Mouse (Mus musculus): ENCODE measurements at regions not wholly inside any gene's neighbourhood (a gene's known extent, or its start where the extent isn't known, plus 50 kb on each side); places are given as distances from the start of the nearest gene placed in this dataset.

DNA sequence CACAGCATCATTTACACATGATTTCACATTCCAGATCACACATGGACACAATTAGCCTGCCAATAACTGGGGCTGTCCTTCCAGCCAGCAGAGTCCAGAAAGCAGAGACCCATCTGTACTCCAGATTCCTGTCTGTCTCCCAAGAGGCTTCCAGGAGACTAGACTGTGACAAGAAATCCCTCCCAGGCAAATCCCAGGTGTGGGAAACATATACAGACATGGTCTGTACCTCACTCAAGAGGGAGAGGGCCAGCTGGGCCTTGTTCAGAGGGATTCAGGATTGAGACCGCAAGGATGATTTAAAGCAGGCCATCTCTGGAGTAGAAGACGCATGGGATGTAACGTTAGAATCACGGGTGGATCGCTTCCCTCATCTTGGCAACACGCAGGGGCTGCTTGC is 182.7 kb upstream of the Prr30 start:
- DNase-seq (ENCODE audit: low spot score), result no peak
- H3K4me2 ChIP-seq (ENCODE audit: low read depth, severe bottlenecking), result no peak overlapping the region

DNA sequence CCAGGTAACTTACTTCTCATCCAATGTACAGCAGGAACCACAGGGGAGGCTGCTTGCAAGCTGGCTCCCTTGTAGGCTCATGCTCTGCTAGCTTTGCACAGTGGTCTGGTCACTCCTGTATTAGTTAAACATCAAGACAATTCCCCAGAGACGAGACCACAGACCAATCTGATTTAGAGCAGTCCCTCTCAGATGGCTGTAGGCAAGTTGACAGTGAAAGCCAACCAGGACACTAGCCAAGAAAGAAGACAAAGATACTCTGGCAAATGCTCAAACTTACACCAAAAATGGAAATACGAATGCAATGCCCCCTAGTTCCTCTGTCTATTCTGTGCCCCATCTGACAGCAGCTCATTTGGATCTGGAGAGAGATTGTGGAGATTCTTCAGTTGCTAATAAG is 181.8 kb upstream of the Prr30 start:
- no peaks in the 10 kb centered on the region for H3K36me3 ChIP-seq (ENCODE audit: control insufficient read depth, insufficient read depth, low read length)
- no peaks in the 10 kb centered on the region for H3K9me3 ChIP-seq (ENCODE audit: control insufficient read depth, low read length)
- DNase-seq (ENCODE audit: low spot score) (no peak), ATAC-seq (ENCODE audit: insufficient number of reproducible peaks, low FRiP score, low TSS enrichment, low read depth) (no peak)
- H3K27ac ChIP-seq (replicated peaks; ENCODE audit: low read depth, low read length), result no peak overlapping the region
- no peaks in the 10 kb centered on the region for H3K4me1 ChIP-seq (ENCODE audit: control insufficient read depth, insufficient read depth, low read length)
- no peak overlapping the region for H3K4me2 ChIP-seq (ENCODE audit: low read depth, severe bottlenecking)
- WGBS, result 86% methylated on average over 2 of the region's 2 CpGs
- H3K4me3 ChIP-seq (ENCODE audit: low read depth, low read length), result no peak overlapping the region
- no peaks in the 10 kb centered on the region for H3K27me3 ChIP-seq (ENCODE audit: control insufficient read depth, insufficient read depth, low read length)
- no peak overlapping the region for H3K9ac ChIP-seq (ENCODE audit: low read length)

More for the DNA sequence above, 182.7 kb upstream of the Prr30 start:
- WGBS, result 54% methylated on average over 6 of the region's 6 CpGs
- no peak overlapping the region for H3K9ac ChIP-seq (ENCODE audit: low read length)
- H3K4me1 ChIP-seq (ENCODE audit: control insufficient read depth, insufficient read depth, low read length), result no peaks in the 10 kb centered on the region
- no peaks in the 10 kb centered on the region for H3K9me3 ChIP-seq (ENCODE audit: control insufficient read depth, low read length)
- H3K4me3 ChIP-seq (ENCODE audit: low read depth, low read length), result no peak overlapping the region
- no peaks in the 10 kb centered on the region for H3K36me3 ChIP-seq (ENCODE audit: control insufficient read depth, insufficient read depth, low read length)
- no peak for ATAC-seq (ENCODE audit: insufficient number of reproducible peaks, low FRiP score, low TSS enrichment, low read depth)
- no peaks in the 10 kb centered on the region for H3K27me3 ChIP-seq (ENCODE audit: control insufficient read depth, insufficient read depth, low read length)
- no peak overlapping the region for H3K27ac ChIP-seq (replicated peaks; ENCODE audit: low read depth, low read length)

DNA sequence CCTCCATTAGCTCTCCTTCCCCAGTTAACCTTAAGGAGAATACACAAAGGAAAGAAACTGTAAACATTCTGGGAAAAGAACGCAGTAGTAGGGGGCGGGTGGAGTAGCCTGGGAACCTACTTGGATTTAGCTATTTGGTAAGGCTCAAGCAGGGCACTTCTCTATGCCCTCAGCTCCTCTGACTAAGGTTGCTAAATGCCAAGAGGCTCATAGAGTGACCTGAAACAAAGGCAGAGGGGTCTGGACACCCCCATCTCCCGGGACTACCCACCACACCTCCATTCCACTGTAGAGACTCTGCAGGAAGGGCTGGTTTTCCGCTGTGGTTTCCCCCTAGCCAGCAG is 179.5 kb upstream of the Prr30 start:
- no peak overlapping the region for H3K4me3 ChIP-seq (ENCODE audit: low read depth, low read length)
- 47% methylated on average over 4 of the region's 4 CpGs for WGBS
- ATAC-seq (ENCODE audit: insufficient number of reproducible peaks, low FRiP score, low TSS enrichment, low read depth) (no peak), DNase-seq (ENCODE audit: low spot score) (no peak)
- H3K4me1 ChIP-seq (ENCODE audit: control insufficient read depth, insufficient read depth, low read length), result no peaks in the 10 kb centered on the region
- H3K9me3 ChIP-seq (ENCODE audit: control insufficient read depth, low read length), result no peaks in the 10 kb centered on the region
- no peaks in the 10 kb centered on the region for H3K36me3 ChIP-seq (ENCODE audit: control insufficient read depth, insufficient read depth, low read length)
- H3K27ac ChIP-seq (replicated peaks; ENCODE audit: low read depth, low read length), result no peak overlapping the region
- no peak overlapping the region for H3K9ac ChIP-seq (ENCODE audit: low read length)
- H3K4me2 ChIP-seq (ENCODE audit: low read depth, severe bottlenecking), result no peak overlapping the region
- no peaks in the 10 kb centered on the region for H3K27me3 ChIP-seq (ENCODE audit: control insufficient read depth, insufficient read depth, low read length)

DNA sequence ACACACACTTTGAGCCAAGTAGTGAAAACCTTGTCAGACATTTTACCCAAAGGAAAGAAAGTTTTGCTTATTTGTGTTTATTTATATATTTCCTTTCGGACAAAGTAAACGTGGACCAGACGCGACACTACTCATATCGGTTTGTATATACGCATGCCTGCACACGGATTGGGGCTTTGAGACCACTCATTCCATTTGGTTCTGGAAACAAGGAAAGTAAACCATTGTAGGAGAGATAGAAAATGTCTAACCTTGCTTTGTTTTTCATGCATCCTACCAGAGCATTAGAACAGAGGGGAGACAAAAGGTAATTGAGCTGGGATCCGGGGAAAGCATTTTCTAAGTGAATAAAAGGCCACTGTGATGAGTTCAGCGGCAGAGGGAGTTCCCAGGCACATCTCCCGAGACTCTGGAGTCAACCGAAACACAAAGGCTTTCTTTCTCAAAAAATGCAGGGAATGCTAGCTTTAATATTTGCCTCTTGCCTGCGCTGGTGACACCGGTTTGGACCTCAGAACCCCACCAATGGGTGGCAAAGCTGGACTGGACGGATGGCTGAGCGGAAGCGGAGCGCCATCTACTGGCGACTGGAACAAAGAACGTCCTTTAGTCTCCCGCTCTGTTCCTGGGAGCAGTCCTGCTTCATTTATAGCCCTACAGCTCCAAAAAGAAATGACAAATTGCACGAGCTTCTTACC is 179.0 kb upstream of the Prr30 start:
- ATAC-seq (ENCODE audit: insufficient number of reproducible peaks, low FRiP score, low TSS enrichment, low read depth) (0 out of 2 replicates have a peak, but pooled peaks have one; percentile 77), DNase-seq (ENCODE audit: low spot score) (peak; percentile 88)
- Histone ChIP-seq H3K27me3 (ENCODE audit: control insufficient read depth, insufficient read depth, low read length) (no peaks in the 10 kb centered on the region), H3K27ac (replicated peaks; ENCODE audit: low read depth, low read length) (no peak overlapping the region), H3K9me3 (ENCODE audit: control insufficient read depth, low read length) (no peaks in the 10 kb centered on the region), H3K9ac (ENCODE audit: low read length) (peak overlapping the region; percentile 27; the same call in 1 of the 2 replicates), H3K4me1 (ENCODE audit: control insufficient read depth, insufficient read depth, low read length) (no peaks in the 10 kb centered on the region), H3K4me2 (ENCODE audit: low read depth, severe bottlenecking) (no peak overlapping the region; the same call in 1 of the 2 replicates), H3K4me3 (ENCODE audit: low read depth, low read length) (no peak overlapping the region), H3K36me3 (ENCODE audit: control insufficient read depth, insufficient read depth, low read length) (no peaks in the 10 kb centered on the region)
- 35% methylated on average over 21 of the region's 21 CpGs for WGBS

DNA sequence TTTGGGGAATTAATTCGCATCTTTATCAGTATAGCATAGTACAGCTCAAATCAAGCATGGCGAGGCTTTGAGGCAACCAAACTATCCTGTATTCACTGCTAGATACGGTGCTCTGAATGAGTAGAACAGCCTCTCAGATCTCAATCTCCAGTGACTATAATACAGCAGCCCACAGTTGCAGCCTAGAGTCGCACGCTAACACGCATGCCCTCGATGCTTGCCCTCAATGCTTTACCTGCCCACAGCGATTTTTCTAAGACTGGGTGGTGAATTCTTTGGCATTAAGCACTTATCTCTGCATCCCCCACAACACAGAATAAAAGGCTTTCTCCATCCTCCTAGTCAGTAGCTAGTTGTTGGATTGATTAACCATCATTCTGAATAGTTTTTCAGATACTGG is 178.4 kb upstream of the Prr30 start:
- H3K27me3 ChIP-seq (ENCODE audit: control insufficient read depth, insufficient read depth, low read length), result no peaks in the 10 kb centered on the region

DNA sequence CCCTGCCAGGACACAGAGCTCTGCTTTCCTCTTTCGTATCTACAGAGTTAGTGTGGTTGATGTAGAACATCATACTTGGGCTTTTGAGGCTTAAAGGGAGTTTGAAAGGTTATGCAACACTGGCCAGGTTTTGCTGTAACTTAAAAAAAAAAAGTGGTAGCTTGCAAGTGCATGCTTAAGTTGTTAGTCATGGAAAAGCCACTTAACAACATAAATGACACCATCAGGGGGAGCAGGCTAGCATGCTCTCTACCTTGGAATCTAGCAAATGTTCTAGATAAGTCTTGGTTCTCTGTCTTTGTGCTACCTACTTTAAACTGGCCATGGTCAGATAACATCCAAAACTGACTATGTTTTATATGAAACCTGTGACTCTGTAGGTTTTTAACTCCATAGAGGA is 176.6 kb upstream of the Prr30 start:
- ATAC-seq (ENCODE audit: insufficient number of reproducible peaks, low FRiP score, low TSS enrichment, low read depth) (no peak), DNase-seq (ENCODE audit: low spot score) (no peak)
- no peak overlapping the region for H3K27ac ChIP-seq (replicated peaks; ENCODE audit: low read depth, low read length)
- H3K4me3 ChIP-seq (ENCODE audit: low read depth, low read length), result no peak overlapping the region
- no peak overlapping the region for H3K9ac ChIP-seq (ENCODE audit: low read length)
- no peaks in the 10 kb centered on the region for H3K9me3 ChIP-seq (ENCODE audit: control insufficient read depth, low read length)
- no peaks in the 10 kb centered on the region for H3K36me3 ChIP-seq (ENCODE audit: control insufficient read depth, insufficient read depth, low read length)
- H3K27me3 ChIP-seq (ENCODE audit: control insufficient read depth, insufficient read depth, low read length), result no peaks in the 10 kb centered on the region
- WGBS, result 84% methylated on average over 1 of the region's 1 CpGs
- no peak overlapping the region for H3K4me2 ChIP-seq (ENCODE audit: low read depth, severe bottlenecking)
- no peaks in the 10 kb centered on the region for H3K4me1 ChIP-seq (ENCODE audit: control insufficient read depth, insufficient read depth, low read length)

More for the DNA sequence above, 178.4 kb upstream of the Prr30 start:
- Histone ChIP-seq H3K27ac (replicated peaks; ENCODE audit: low read depth, low read length) (no peak overlapping the region), H3K9me3 (ENCODE audit: control insufficient read depth, low read length) (no peaks in the 10 kb centered on the region), H3K36me3 (ENCODE audit: control insufficient read depth, insufficient read depth, low read length) (no peaks in the 10 kb centered on the region), H3K4me2 (ENCODE audit: low read depth, severe bottlenecking) (no peak overlapping the region), H3K4me1 (ENCODE audit: control insufficient read depth, insufficient read depth, low read length) (no peaks in the 10 kb centered on the region), H3K4me3 (ENCODE audit: low read depth, low read length) (no peak overlapping the region), H3K9ac (ENCODE audit: low read length) (no peak overlapping the region)
- DNase-seq (ENCODE audit: low spot score) (no peak), ATAC-seq (ENCODE audit: insufficient number of reproducible peaks, low FRiP score, low TSS enrichment, low read depth) (no peak)
- 86% methylated on average over 8 of the region's 8 CpGs for WGBS

DNA sequence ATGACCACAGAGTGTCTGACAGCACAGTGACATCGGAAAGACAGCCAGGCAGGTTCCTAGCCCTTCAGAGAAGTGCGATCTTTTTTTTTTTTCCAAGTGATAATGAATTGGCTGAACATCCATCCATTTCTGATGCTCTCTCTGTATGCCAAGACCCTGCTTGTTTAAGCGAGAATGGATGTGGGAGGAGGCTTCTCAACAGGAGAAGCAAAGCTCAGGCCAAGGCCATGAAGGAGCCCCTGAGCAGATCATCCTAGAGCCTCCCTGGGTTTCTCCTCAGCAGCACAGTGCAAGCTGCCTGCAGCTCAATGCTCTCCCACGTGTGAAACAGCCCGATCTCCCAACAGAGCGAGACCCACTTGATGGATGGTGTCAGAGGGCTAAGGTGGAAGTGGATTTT is 175.7 kb upstream of the Prr30 start:
- H3K27ac ChIP-seq (replicated peaks; ENCODE audit: low read depth, low read length), result no peak overlapping the region
- H3K27me3 ChIP-seq (ENCODE audit: control insufficient read depth, insufficient read depth, low read length), result no peaks in the 10 kb centered on the region
- ATAC-seq (ENCODE audit: insufficient number of reproducible peaks, low FRiP score, low TSS enrichment, low read depth), result no peak
- no peak for DNase-seq (ENCODE audit: low spot score)
- H3K9me3 ChIP-seq (ENCODE audit: control insufficient read depth, low read length), result no peaks in the 10 kb centered on the region
- WGBS, result 48% methylated on average over 6 of the region's 6 CpGs
- H3K9ac ChIP-seq (ENCODE audit: low read length), result no peak overlapping the region
- H3K4me3 ChIP-seq (ENCODE audit: low read depth, low read length), result no peak overlapping the region
- no peaks in the 10 kb centered on the region for H3K4me1 ChIP-seq (ENCODE audit: control insufficient read depth, insufficient read depth, low read length)
- H3K36me3 ChIP-seq (ENCODE audit: control insufficient read depth, insufficient read depth, low read length), result no peaks in the 10 kb centered on the region
- no peak overlapping the region for H3K4me2 ChIP-seq (ENCODE audit: low read depth, severe bottlenecking)

DNA sequence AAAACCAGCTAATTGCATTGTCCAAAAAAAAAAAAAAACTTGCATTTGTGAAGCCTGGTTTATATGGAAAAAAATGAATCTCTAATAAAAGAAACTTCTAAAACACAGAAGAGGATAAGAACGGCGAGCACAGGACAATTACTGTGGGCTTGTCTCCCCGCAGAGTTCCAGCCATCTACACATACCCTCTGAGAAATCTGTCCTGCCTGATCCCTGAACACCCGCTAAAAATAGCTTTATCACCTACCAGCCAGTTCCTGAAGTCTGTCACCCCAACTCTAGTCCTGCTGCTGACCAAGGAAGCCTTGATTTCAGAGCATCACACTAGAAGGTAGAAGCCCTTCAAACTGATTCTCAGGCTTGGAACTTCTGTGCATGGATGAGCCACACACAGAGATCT is 173.7 kb upstream of the Prr30 start:
- Histone ChIP-seq H3K9me3 (ENCODE audit: control insufficient read depth, low read length) (no peaks in the 10 kb centered on the region), H3K27ac (replicated peaks; ENCODE audit: low read depth, low read length) (no peak overlapping the region), H3K4me1 (ENCODE audit: control insufficient read depth, insufficient read depth, low read length) (no peaks in the 10 kb centered on the region), H3K9ac (ENCODE audit: low read length) (no peak overlapping the region), H3K4me2 (ENCODE audit: low read depth, severe bottlenecking) (no peak overlapping the region), H3K4me3 (ENCODE audit: low read depth, low read length) (no peak overlapping the region), H3K27me3 (ENCODE audit: control insufficient read depth, insufficient read depth, low read length) (no peaks in the 10 kb centered on the region), H3K36me3 (ENCODE audit: control insufficient read depth, insufficient read depth, low read length) (no peaks in the 10 kb centered on the region)
- ATAC-seq (ENCODE audit: insufficient number of reproducible peaks, low FRiP score, low TSS enrichment, low read depth) (no peak), DNase-seq (ENCODE audit: low spot score) (no peak)
- WGBS, result 88% methylated on average over 4 of the region's 4 CpGs

DNA sequence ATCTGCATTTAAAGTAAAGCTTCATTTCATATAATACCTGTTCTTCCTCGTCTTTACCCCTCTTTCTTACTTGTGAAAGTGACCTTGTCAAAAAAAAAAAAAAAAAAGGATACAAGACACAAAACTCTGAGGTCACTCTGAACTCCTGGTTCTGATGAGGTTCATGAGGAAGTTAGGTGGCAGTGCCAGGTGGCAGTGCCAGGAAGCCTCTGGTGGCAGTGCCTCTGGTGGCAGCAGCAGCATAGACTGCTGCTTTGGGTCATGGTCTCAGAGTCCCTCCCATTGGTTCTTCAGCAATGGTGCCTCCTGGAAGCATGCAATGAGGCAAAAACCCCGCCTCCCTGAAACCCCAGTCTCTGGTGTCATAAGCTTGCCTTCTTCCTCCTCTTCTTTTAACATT is 159.7 kb upstream of the Prr30 start:
- no peak overlapping the region for H3K9ac ChIP-seq (ENCODE audit: low read length)
- no peak overlapping the region for H3K27ac ChIP-seq (replicated peaks; ENCODE audit: low read depth, low read length)
- DNase-seq (ENCODE audit: low spot score), result no peak
- H3K4me3 ChIP-seq (ENCODE audit: low read depth, low read length), result no peak overlapping the region
- H3K27me3 ChIP-seq (ENCODE audit: control insufficient read depth, insufficient read depth, low read length), result no peaks in the 10 kb centered on the region
- H3K4me2 ChIP-seq (ENCODE audit: low read depth, severe bottlenecking), result no peak overlapping the region
- no peaks in the 10 kb centered on the region for H3K4me1 ChIP-seq (ENCODE audit: control insufficient read depth, insufficient read depth, low read length)
- no peaks in the 10 kb centered on the region for H3K9me3 ChIP-seq (ENCODE audit: control insufficient read depth, low read length)
- H3K36me3 ChIP-seq (ENCODE audit: control insufficient read depth, insufficient read depth, low read length), result no peaks in the 10 kb centered on the region
- WGBS, result 80% methylated on average over 2 of the region's 2 CpGs
- ATAC-seq (ENCODE audit: insufficient number of reproducible peaks, low FRiP score, low TSS enrichment, low read depth), result no peak

All from limb, embryonic 11.5 days (tissue).